Mouse (Mus musculus) embryonic facial prominence, embryonic 11.5 days (tissue): Measurements from ENCODE around the gene Camk1. TPM values are rescaled to one million over a fixed set of nuclear protein-coding genes. Genes with fewer than 3 reads are reported as not detected.

Experiments used
- ATAC-seq: fragments of 200-750 bp; cut with Nextera tagmentation; replicated peaks from 2 replicates; pipeline ENCODE4 v1.8.0; 2017; ENCODE audit warnings: low read depth; ENCODE audit not compliant: insufficient number of reproducible peaks, low FRiP score, low TSS enrichment
- DNase-seq: peaks from one replicate; pipeline ENCODE4 v3.0.0-alpha.2; 2015; ENCODE audit warnings: low spot score
- H3K27ac ChIP-seq: fragments of 300-500 bp; sonication (generic); replicated peaks from 2 replicates; pipeline ENCODE4 v1.5.1; 2014; ENCODE audit warnings: mild to moderate bottlenecking, low read depth, low read length, control low read depth
- H3K27me3 ChIP-seq: fragments of 300-500 bp; sonication (generic); 2 replicates; pipeline ENCODE4 v1.6.1; 2014; ENCODE audit warnings: mild to moderate bottlenecking, low read length, moderate library complexity, mixed read lengths; ENCODE audit not compliant: control insufficient read depth, insufficient read depth
- H3K36me3 ChIP-seq: fragments of 300-500 bp; sonication (generic); replicated peaks from 2 replicates; pipeline ENCODE4 v1.6.1; 2014; ENCODE audit warnings: low read depth, mild to moderate bottlenecking, low read length, moderate library complexity, mixed read lengths; ENCODE audit not compliant: control insufficient read depth, insufficient read depth
- H3K4me1 ChIP-seq: fragments of 300-500 bp; sonication (generic); 2 replicates; pipeline ENCODE4 v1.6.1; 2014; ENCODE audit warnings: low read length, mixed read lengths; ENCODE audit not compliant: control insufficient read depth, insufficient read depth
- H3K4me2 ChIP-seq: fragments of 300-500 bp; sonication (generic); 2 replicates; pipeline ENCODE4 v1.6.1; 2014; ENCODE audit warnings: low read depth, mild to moderate bottlenecking, control low read depth, low read length, moderate library complexity
- H3K4me3 ChIP-seq: fragments of 300-500 bp; sonication (generic); 2 replicates; pipeline ENCODE4 v1.5.1; 2014; ENCODE audit warnings: low read depth, low read length, control low read depth
- H3K9ac ChIP-seq: fragments of 300-500 bp; sonication (generic); replicated peaks from 2 replicates; pipeline ENCODE4 v1.6.1; 2014; ENCODE audit warnings: mild to moderate bottlenecking, control low read depth, low read length
- H3K9me3 ChIP-seq: fragments of 300-500 bp; sonication (generic); replicated peaks from 2 replicates; pipeline ENCODE4 v1.6.1; 2016; ENCODE audit warnings: mild to moderate bottlenecking, low read length, inconsistent platforms, mixed read lengths; ENCODE audit not compliant: control insufficient read depth
- WGBS: fragments of 180-500 bp; shearing (Covaris S2); extraction: QIAGEN DNeasy Blood & Tissue Kit; methylation state at CpG from one replicate; pipeline ENCODE4 v1.1.7; 2014; 5-methylcytosine and 5-hydroxymethylcytosine counted together
- polyA plus RNA-seq: library from polyadenylated mRNA; unstranded; fragments of >200 nt; fragmentation: Nextera tagmentation; extraction: Ambion mirVana; gene quantifications from 2 replicates; pipeline ENCODE4 v1.2.1, GENCODE M21; 2014

Camk1 gene
- polyA plus RNA-seq, 1 experiment from 2014 or later: 73.5 TPM

- Histone ChIP-seq H3K27me3 (no peaks in the 10 kb centered on the region), H3K27ac (peak within 1 kb of the TSS; percentile 53), H3K36me3 (no peaks in the 10 kb centered on the region; the same call in none of the 2 replicates), H3K4me3 (peak within 1 kb of the TSS; percentile 53), H3K9ac (peak within 1 kb of the TSS; percentile 69), H3K4me2 (peak within 1 kb of the TSS; percentile 87), H3K4me1 (no peaks in the 10 kb centered on the region), H3K9me3 (no peaks in the 10 kb centered on the region)
- under 1% methylated on average over 52 of the region's 52 CpGs for WGBS
- DNase-seq: peak; percentile 98
- ATAC-seq: peak; percentile 98
Measured at GRCm38 (mm10) chr6:113326533-113327315, 17.1 kb downstream of the Camk1 start, which contains the start of gene Ogg1. Ogg1 (plus strand) TSS chr6:113326972.

GRCm38 (mm10) chr6:113315972-113316371, 27.8 kb downstream of the Camk1 start:
- H3K4me1 ChIP-seq: no peaks in the 10 kb centered on the region
- no peak overlapping the region for H3K4me2 ChIP-seq
- H3K36me3 ChIP-seq: peaks cover 38% of the 10 kb centered on the region
- ATAC-seq (no peak), DNase-seq (no peak)
- H3K27me3 ChIP-seq: no peaks in the 10 kb centered on the region
- no peak overlapping the region for H3K4me3 ChIP-seq
- WGBS: 89% methylated on average over 3 of the region's 3 CpGs
- no peak overlapping the region for H3K9ac ChIP-seq
- no peak overlapping the region for H3K27ac ChIP-seq
- H3K9me3 ChIP-seq: no peaks in the 10 kb centered on the region

GRCm38 (mm10) chr6:113308141-113308540, 35.6 kb downstream of the Camk1 start:
- Histone ChIP-seq H3K9ac (peak overlapping the region; percentile 94), H3K27me3 (no peaks in the 10 kb centered on the region), H3K27ac (no peak overlapping the region), H3K36me3 (peaks cover 5% of the 10 kb centered on the region), H3K9me3 (no peaks in the 10 kb centered on the region), H3K4me2 (peak overlapping the region; percentile 95), H3K4me1 (no peaks in the 10 kb centered on the region), H3K4me3 (peak overlapping the region; percentile 97)
- 33% methylated on average over 5 of the region's 5 CpGs for WGBS
- no peak for DNase-seq
- ATAC-seq: no peak

- Histone ChIP-seq H3K4me1 (no peaks in the 10 kb centered on the region), H3K27ac (peak overlapping the region; percentile 98), H3K9ac (peak overlapping the region; percentile 94), H3K4me3 (peak overlapping the region; percentile 97), H3K4me2 (peak overlapping the region; percentile 95), H3K27me3 (no peaks in the 10 kb centered on the region), H3K9me3 (no peaks in the 10 kb centered on the region), H3K36me3 (peaks cover 5% of the 10 kb centered on the region)
- under 1% methylated on average over 28 of the region's 34 CpGs for WGBS
- DNase-seq: peak; percentile 32
- 0 out of 2 replicates have a peak, but pooled peaks have one; percentile 3 for ATAC-seq
Measured at GRCm38 (mm10) chr6:113307481-113308121, 36.2 kb downstream of the Camk1 start.

- Histone ChIP-seq H3K9me3 (no peaks in the 10 kb centered on the region), H3K4me3 (peak within 1 kb of the TSS; percentile 97), H3K36me3 (peaks cover 5% of the 10 kb centered on the region), H3K27ac (peak within 1 kb of the TSS; percentile 98), H3K27me3 (no peaks in the 10 kb centered on the region), H3K9ac (peak within 1 kb of the TSS; percentile 94), H3K4me1 (no peaks in the 10 kb centered on the region), H3K4me2 (peak within 1 kb of the TSS; percentile 95)
- WGBS: under 1% methylated on average over 31 of the region's 32 CpGs
- no peak for DNase-seq
- ATAC-seq: peak; percentile 64
Measured at GRCm38 (mm10) chr6:113306986-113307349, 36.8 kb downstream of the Camk1 start, which contains the start of gene Brpf1. Brpf1 (plus strand) TSS chr6:113307137.

- H3K4me1 ChIP-seq: no peaks in the 10 kb centered on the region
- ATAC-seq: peak; percentile 99
- H3K9ac ChIP-seq: peak overlapping the region; percentile 94
- H3K4me3 ChIP-seq: peak overlapping the region; percentile 97
- peak; percentile 99 for DNase-seq
- peaks cover 5% of the 10 kb centered on the region for H3K36me3 ChIP-seq
- no peaks in the 10 kb centered on the region for H3K9me3 ChIP-seq
- peak overlapping the region; percentile 98 for H3K27ac ChIP-seq
- peak overlapping the region; percentile 36 for H3K4me2 ChIP-seq
- H3K27me3 ChIP-seq: no peaks in the 10 kb centered on the region
- WGBS: under 1% methylated on average over 50 of the region's 50 CpGs
Measured at GRCm38 (mm10) chr6:113306322-113306985, 37.3 kb downstream of the Camk1 start.

GRCm38 (mm10) chr6:113302258-113302657, 41.5 kb downstream of the Camk1 start:
- Histone ChIP-seq H3K4me3 (no peak overlapping the region), H3K4me2 (no peak overlapping the region), H3K9me3 (no peaks in the 10 kb centered on the region), H3K36me3 (no peaks in the 10 kb centered on the region), H3K27me3 (no peaks in the 10 kb centered on the region), H3K27ac (no peak overlapping the region), H3K9ac (no peak overlapping the region), H3K4me1 (no peaks in the 10 kb centered on the region)
- ATAC-seq: no peak
- DNase-seq: peak; percentile 56
- WGBS: 26% methylated on average over 3 of the region's 3 CpGs
